Mouse (Mus musculus) kidney, postnatal 4 days (tissue): Measurements from ENCODE around the gene Dusp7.

Experiments
- DNase-seq, 2 experiments: peaks; one replicate each; pipeline ENCODE4 v3.0.0; 2021; ENCODE audit warnings: mixed read lengths in 2 of 2

The Dusp7 gene

DNA sequence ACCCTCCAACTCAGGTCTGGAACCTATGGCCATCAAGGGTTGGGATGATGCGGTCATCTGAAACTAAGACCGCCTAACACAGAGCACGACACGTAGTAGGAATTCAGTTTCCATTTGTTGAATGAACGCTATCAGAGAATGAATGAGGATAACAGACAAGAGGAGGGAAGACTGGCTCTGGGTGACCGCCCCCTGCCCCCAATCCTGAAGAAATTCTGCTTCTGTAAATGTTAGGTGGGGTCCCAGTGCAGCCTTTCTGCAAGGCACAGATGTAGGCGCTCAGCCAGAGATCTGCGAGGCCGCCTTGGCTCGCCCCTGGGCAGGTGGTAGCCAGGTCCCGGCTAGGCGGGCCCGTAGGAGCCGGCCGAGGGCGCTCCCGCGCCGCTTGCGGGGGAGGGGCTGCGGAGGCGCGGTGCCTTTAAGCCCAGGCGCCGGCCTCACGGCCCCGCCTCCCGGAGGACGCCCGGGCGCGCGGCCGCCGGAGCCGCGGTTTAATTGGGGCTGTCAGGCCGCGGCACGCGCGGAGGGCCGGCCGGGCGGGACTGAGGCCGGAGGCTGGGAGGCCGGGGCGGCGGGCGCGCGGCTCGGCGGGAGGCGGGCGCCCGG lies at the start of gene Dusp7:
Dusp7 (plus strand) TSS at position 521 of the 606 bp plus-strand sequence.
- peak; percentile 86 to 92 for DNase-seq

DNA sequence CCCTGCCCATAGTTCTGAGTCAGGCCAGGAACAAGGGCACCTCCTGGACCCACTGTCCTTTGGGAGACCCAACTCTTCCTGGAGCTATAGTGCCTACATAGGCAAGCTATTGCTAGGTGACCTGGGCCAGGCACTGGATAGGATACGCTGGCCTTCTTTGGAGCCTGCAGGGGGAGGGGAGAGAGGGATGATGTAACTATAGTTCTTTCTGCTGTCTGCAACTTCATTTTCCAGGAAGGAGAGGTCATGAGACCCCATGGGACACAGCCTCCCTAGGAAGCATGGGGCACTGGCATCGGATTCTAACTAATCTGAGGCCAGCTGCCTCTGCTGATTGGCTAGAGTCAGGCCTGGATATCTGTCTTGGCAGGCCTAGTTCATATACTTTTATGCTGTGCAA lies 49.3 kb upstream of the Dusp7 start:
- no peak for DNase-seq

DNA sequence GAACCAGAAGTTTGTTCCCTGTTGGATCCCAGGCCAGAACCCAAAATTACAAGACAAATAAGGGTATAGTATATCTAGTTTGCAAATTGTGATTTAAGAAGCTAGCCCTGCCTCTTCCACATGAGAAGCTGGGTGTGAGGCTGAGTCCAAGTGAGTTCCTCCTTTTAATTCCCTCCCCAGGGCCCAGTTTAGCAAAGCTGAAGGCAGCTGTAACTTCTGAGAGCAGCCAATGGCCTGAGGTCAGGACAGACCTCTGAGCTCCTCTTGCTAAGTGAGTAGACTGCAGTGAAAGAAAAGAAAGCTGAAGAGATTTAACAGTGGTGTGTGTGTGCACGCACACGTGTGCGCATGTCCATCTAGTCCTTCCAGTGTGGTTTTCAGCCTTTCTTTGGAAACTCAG lies 45.9 kb upstream of the Dusp7 start:
- DNase-seq: no peak

DNA sequence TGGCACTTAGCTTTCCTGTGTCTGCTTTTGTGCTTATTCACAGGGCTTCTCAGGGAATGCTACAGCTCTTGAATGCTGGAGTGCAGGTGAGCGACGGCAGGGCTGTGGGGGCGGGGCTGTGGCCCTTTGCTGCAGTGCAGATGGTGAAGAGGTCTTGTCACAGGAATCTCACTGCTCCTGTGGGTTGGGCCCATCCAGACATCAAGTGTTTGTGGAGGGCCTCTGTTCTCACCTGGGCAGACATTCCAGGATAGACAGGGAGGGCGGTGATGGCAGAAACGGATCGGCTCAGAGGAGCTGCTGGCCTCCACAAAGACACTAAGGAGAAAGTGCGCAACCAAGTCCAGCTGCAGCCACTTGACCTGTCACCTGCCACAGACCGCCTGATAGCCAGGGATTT lies 42.2 kb upstream of the Dusp7 start:
- no peak for DNase-seq

DNA sequence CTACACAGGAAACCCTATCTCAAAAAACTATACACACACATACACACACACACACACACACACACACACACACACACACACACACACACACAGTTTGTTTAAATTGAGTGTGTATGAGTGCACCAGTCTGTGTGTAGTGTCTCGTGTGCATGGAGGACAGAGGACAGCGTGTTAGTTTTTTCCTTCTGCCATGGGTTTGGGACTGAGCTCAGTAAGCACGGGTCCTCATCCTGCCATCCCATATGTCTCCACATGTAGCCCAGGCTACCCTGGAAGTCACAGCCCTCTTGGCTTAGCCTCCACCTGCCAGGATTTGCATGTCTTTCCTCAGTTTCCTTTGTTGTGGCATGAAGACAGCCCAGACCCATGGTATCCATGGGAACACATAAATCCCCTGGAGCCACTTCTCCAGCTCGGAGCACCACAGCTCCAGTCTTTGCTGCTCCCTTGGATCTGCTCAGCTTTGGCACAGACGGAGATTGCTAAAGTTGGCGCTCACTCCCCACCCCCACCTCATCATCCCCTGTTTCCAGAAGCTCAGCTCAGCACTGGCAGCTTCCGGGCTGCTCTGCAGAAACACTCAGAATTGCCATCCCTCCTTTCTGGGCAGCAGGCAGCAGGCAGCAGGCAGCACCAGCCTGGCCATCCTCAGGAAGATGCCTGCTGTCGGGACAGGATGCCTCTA lies 41.2 kb upstream of the Dusp7 start:
- DNase-seq: no peak

DNA sequence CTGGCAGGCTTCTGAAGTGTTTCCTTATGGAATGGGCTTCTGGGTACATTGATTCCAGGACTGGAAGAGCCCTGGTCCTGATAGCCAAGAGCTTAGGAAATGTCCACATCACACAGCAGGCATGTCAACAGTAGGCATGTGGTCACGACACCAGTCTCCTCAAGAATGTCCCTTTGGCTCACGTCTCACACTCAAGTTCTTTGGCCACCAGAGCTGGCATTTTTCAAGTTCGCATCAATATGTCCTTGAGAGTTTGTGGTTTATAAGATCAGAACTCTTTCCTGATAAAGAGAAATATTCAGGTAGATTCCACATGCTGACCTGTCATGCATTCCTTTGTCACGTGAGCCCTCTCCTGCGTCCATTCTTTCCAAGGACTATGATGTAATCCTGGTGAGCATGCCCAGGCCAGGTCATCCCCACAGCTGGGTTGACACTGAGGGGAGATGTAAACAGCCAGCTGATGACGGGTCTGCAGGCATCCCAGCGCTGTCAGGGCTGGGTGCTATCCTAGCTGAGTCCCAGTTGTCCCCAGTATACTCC lies 40.3 kb upstream of the Dusp7 start:
- no peak for DNase-seq

DNA sequence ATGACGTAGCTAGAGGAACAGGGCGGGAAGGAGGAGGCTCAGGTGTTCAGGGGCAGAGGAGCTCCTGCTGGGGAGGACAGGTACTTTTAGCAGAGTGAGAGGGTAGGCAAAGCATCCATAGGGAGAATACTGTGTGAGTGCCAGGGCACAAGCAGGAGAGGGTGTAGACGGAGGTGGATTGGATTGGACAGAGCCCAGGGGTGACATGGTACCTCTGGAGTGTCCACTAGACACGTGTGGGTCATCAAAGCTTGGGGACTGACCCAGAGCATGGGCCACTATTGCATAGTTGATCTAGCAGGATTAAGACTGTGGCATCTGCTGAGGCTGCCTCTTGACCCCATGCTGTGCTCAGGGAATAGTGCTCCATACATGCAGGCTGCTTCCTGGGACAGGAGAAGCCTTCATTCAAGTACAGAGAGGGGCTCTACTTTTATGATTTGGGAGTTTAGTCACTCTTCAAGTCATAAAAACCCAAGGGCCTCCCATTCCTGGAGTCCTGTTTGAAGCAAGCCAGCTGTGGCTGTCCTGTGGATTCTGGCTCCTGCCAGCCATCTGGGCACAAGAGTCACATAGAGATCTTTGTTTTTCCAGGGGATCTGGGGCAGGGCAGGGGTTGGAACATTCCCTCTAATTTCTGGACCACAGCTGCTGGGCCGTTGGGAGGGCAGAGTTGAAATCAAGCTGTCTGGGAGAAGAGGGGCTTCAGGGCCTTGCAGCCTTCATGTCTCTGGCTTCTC lies 39.5 kb upstream of the Dusp7 start:
- peak in 1 of 2 experiments; percentile 48 for DNase-seq

DNA sequence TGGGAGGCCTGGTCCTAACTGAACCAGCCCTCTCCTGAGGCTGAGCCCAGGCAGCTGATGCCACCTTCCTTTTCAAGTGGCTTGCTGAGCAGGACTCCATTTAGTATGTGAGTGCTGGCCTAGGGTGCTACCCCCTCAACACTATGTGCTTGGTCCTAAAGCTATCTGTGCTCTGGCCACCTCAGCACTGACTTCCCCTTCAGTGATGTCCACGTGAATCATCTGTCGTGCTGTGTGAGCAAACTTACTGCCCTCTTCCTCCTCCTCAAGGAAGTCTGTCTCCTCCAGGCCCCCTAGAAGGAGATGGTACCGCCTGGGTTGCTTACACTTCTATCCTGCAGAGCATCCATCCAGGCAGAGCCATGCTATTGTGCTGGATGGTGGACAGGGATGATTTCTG lies 35.7 kb upstream of the Dusp7 start:
- DNase-seq: no peak

DNA sequence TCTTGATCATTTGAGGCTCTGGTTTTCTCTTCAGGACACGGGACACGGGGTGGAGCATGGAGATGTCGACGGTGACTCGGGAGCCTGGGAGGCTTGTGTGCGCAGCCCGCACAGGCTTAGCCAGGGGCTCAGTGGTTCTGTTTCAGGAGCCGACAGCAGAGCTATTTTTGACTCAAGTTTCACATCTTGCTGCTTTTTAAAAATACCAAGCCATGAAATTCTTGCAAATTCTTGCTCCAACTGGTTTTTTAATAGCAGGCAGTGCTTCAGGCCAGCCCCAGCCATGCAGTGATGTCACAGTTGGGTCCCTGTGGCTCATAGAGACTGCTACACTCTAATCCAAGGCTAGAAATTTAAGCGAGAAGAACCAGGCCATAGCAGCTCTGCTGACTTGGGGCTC lies 30.8 kb upstream of the Dusp7 start:
- peak in 1 of 2 experiments; percentile 26 for DNase-seq

DNA sequence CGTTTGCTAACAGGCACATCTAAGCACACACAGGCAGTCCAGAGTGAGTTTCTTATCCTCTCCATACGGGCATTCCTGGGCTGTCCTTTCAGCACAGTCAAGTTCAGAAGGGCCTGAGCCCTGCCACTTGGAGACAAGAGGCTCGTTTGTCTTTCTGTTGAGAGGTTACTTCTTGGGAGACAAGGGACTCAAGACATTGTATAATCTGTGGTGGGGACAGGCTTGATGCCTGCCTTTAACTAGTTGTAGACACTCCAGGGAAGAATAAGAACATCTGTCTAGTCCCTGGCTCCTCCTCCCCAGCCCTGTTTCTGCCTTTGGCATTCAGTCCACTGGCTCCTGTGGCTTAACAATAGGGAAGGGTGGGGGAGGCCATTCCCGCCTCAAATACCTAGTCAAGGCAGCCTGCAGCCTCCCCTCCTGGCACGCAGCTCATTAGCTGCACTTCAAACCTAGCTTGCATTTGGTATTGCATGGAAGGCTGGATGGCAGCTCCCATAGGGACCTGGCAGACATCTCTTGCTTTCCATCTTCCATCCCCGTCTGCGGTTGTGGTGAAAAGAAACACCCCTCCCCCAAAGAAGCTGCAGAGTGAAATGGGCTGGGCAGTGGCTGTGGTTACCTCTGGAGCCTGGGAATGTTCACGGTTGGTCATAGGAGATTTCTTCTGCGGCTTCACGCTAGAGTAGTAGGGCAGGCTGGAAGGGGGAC lies 29.8 kb upstream of the Dusp7 start:
- peak in 1 of 2 experiments; percentile 51 for DNase-seq

DNA sequence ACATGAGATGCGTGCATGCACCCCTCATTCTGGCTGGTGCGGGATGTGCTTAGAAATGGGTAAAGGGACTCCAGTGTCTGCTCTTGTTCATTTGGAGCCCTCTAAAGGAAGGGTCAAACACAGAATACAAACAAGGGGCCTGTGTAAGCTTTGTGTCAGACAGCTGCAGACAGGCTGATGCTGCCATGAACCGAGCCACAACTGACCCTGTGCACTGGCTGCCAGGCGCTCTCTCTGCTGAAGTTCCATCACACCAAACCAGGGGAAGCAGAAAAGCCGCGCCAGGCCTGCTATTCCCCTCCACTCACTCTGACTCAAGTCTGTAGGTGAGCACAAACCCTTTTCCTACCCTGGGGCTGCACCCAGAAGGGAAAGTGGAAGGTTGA lies 29.3 kb upstream of the Dusp7 start:
- DNase-seq: no peak

DNA sequence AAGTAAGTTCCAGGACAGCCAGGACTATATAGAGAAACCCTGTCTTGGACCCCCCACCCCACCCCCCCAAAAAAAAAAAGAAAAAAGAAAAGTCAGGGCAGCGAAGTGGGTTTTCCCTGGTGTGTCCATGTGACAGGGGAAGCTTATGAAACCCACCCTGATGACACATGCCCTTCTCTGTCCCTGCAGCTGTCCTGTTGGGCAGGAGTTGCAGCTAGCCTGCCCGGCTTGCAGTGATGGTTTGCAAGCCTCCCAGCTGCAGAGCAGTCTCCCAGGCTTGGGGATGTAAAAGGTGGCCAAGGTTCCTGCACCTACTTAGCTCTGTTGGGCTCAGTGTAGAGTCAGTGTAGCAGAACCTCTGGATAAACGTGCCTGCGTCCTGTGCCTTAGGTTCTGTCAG lies 28.7 kb upstream of the Dusp7 start:
- no peak for DNase-seq

DNA sequence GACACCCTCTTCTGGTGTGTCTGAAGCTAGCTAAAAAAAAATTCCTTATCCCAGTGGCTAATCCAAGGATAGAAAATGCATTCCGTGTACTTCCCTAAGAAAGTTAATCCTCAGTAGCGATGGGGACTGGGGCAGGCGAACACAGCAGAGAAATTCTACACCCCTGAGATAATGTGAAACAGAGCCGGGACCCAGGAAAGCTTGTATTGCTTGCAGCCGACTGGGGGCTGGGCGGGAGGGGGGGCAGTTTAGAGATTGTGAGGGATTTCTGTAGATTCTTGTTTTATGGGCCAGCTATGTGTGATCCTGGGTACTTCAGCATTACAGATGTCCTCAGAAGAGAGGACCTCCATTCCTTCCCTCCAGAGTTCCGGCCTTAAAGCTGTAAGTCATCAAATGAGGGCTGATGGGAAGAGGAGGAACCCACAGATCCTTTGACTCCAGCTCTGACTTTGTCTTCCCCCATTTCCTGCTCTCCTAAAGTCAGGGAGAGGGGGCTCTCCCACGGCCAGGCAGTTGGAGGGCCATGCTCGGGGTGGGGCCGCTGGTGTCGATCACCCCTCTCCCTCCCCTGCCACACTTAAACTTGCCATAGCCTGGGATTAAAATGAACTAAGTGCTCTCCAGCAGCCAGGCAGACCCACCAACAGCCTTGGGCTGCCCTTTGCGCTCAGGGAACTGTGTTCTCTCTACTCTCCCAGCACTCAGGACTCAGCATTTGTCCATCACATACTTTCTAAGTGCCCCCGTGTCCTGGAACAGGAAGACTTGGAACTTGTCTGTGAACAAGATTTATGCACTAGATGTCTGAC lies 27.7 kb upstream of the Dusp7 start:
- DNase-seq: peak; percentile 51 to 66

DNA sequence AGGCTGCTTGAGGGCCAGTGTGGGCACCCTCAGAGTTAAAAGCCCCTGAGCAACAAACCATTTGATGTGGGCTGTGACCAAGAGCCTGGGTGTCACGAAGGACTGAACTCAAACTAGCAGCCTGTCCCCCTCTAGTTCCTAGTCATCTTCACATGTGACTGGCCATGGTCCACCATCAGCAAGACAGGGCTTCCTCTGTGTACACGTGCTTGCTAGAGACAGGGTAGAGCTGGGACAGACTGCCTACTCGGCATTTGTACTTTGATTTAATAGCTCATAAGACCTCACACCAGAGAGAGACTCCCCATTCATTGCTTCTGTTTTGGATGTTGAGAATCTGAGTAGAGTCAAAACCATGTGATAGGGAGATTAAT lies 27.1 kb upstream of the Dusp7 start:
- DNase-seq: peak in 1 of 2 experiments; percentile 55

DNA sequence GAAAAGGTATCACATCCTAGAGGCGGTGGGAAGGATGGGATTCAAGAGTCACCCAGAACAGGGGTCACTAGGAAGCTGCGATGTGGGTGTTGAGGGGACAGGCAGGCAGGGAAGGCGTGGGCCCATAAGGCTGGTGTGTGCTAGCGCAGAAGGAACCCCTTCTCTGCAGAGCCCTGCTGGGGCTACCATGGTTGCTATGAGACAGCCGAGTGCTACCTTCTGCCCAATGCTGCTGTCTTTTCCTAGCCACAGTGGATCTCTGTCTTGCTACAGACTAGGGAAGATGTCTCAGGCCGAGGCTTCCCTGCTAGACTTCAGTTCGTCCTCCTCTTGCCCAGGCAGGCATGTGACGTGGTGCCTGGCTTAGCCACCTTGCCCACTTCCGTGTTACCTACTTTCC lies 25.9 kb upstream of the Dusp7 start:
- no peak for DNase-seq

DNA sequence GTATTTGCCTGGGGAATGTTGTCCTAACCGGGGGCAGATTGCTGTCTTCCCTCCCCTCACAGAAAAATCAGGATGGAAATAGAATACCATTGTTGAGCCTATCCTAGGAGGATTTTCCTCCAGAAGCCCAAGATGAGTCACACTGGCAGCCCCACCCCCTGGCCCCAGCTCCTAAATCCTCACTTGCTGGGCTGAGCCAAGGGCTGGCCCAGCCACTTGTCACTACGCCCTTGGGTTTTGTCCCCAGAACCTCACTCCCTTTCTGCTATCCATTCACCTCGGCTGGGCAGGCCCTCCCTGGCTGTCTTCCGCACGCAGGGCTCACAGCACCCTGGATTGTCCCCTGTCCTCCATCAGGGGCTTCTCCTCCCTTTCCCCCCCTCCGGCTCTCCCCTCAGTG lies 23.3 kb upstream of the Dusp7 start:
- DNase-seq: peak; percentile 62 to 74

DNA sequence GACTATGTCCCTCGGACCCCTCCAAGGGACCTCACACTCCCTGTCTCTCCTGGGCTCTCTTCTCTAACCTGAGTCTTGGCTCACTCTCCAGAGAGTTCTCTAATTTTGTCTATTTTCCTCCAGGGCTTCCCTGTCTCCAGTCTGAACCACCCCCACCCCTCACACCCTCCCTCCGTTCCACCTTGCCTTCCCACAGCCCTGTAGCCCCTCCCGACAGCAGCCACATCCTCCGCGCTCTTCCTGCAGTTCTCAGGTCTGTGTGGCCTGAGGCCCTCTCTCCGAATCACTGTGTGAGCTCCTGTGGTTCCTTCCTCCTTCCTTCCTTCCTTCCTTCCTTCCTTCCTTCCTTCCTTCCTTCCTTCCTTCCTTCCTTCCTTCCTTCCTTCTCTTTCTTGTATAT lies 22.8 kb upstream of the Dusp7 start:
- no peak for DNase-seq

DNA sequence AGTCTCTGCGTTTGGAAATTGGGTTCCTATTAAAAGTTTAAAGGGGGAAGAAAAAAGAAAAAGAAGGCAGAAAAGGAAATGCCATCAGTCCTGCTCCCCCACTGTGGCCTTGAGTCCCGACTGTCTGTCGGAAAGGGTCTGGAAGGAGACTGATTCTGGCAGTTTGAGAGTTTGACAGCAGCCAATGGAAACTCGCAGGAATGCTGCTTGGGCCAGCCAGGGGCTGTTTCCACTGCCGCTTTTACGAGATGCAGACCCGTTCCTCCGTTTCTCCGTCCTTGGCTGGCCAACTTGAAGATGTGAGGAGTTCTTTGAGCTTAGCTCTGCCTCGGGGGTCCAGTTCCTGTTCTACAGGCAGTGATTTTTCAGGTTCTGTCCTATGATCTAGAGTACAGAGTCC lies 20.2 kb upstream of the Dusp7 start:
- peak; percentile 34 to 50 for DNase-seq

DNA sequence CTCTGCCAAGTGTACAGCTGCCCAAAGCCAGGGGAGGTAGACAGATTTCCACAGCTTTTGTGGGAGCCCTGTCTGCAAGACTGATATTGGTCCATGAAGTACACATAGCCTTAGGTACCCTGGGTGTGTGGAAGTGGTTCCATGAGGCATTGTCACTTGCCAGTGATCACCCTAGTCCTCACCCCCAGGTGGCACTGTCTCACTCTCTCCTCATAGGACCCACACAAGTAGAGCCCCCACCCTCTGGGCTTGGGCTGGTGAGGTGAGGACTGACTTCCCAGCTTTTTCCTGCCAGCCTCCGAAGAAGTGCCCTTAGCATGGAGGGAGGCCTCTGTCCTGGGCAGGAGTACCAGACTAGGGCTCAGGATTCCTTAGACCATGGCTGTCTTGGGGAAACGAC lies 19.4 kb upstream of the Dusp7 start:
- peak; percentile 68 to 78 for DNase-seq

DNA sequence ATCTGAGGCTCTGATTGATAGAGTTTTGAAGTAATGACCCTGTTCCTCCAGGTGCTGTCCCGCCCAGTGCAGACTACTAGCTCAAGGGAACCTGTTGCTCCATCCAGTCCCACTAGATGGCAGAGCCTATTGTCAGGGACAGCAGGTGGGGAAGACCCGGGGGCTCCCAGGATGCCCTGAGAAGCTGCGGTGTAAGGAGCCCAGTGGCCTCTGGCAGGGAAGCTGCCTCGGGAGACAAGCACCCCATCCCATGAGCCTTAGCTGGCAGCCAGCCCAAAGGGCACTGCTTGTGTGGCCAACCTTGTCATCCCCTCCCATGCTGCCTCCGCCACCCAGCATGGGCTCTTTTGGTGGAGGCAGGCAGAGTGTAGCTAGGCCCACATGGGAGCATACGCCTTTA lies 17.3 kb upstream of the Dusp7 start:
- DNase-seq: peak; percentile 41 to 61

DNA sequence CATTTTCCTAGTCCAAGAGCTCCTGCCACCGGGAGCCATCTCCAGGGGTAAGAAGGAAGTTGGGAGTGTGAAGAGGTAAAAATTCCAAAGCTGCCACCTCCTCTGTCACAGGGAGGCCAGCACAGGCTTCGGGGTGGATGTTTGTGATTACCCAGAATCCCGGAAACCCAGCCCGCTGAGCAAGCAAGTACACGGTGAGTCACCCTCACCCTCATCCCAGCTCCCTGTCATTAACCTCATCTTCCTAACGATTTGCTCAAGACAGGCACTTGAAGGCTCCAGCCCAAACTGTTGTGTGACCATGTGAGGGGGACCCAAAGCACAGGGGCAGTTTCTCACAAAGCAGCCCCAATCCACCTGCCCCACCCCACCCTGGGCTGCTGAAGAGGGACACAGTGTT lies 14.7 kb upstream of the Dusp7 start:
- DNase-seq: no peak

DNA sequence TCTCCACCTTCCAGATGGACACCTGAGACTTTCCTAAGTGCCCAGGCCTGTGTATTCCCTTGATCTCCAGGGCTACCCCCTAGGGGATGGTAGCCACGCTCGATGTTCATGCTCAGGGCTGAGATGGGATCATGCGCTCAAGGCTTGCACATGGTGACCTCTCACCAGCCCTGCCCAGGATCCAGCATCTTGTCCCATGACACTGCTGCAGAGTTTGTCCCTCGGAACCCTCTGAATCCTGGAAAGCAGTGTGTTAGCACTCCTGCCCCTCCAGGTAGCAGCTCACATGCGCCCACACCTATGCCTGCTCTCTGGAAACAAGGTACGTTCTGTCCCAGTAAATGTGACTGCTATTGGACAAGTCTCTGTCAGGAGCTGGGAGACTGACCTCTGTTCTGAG lies 13.6 kb upstream of the Dusp7 start:
- DNase-seq: no peak
